Mouse (Mus musculus): ENCODE data around the gene Kifc1.
"Not testable (repeated sequence)": the region's sequence is repeated elsewhere in the genome, so short reads cannot be mapped to it uniquely, and the experiment has no call there.

DNA sequence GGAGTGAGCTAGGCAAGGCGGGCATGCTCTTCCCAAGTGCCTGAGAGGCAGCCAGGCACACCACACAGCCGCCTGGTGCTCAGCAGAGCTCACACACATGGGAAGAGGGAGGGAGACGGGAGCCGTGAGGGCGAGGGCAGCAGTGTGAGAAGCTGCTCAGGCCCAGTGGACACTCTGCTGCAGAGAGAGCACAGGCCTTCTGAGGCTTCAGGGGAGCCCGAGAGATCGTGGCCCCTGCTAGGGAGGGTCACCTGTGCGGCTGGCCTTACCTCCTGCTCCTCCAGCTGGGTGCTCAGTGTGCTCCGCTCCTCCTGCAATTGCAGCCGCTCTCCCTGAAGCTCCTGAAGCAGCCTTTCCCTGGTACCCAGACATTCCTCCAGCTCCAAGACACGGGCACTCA lies 6.1 kb downstream of the Kifc1 start:
- TF ChIP-seq CTCF (conservative IDR thresholded peaks at IDR 0.05; ENCODE audit: low read length); POU5F1 (IDR thresholded peaks at IDR 0.05; ENCODE audit: borderline replicate concordance, low read length); NANOG (IDR thresholded peaks at IDR 0.05; ENCODE audit: borderline replicate concordance, low read length): not testable (repeated sequence)

All from E14TG2a.4 (cell line).